Mouse (Mus musculus) gastrocnemius, adult 2 months (tissue): ENCODE results near the gene E4f1. TPM values are rescaled to one million over a fixed set of nuclear protein-coding genes. Genes with fewer than 3 reads are reported as not detected.

Experiments used
- DNase-seq: peaks from one replicate; pipeline ENCODE4 v3.0.0; 2022
- H3K27ac ChIP-seq: fragments of 200-600 bp; 2 replicates; pipeline ENCODE4 v1.8.1; 2022; ENCODE audit warnings: mild to moderate bottlenecking
- H3K4me3 ChIP-seq: fragments of 200-600 bp; 2 replicates; pipeline ENCODE4 v1.8.1; 2022; ENCODE audit warnings: mild to moderate bottlenecking, moderate library complexity
- CTCF ChIP-seq: fragments of 200-600 bp; IDR thresholded peaks from 2 replicates; pipeline ENCODE4 v1.8.1; 2022; ENCODE audit warnings: antibody characterized with exemption, mild to moderate bottlenecking, moderate library complexity
- intact Hi-C: fragments of 180-260 bp; cut with DNase I; formaldehyde crosslinking; loops from one replicate; pipeline ENCODE4 v1.15.1; 2025
- long read RNA-seq, 2 experiments: library from polyadenylated mRNA; stranded (forward); transcript quantifications; one replicate each; pipeline ENCODE4 v2.0.0; 2021
- total RNA-seq, 2 experiments: library from RNA; stranded (reverse); gene quantifications; 2 replicates each; pipeline ENCODE4 v1.2.3; 2021

Gene E4f1
- total RNA-seq = 10 to 100 TPM; 11.4 to 16.5 TPM
- long read RNA-seq, experiment 1, partial matches to known transcripts = 1 of 19 reads
- long read RNA-seq, experiment 1, other reads (novel, unspliced or antisense) = 14 of 19 reads
- long read RNA-seq, experiment 2, partial matches to known transcripts = 2 of 26 reads
- long read RNA-seq, experiment 2, other reads (novel, unspliced or antisense) = 21 of 26 reads

DNA sequence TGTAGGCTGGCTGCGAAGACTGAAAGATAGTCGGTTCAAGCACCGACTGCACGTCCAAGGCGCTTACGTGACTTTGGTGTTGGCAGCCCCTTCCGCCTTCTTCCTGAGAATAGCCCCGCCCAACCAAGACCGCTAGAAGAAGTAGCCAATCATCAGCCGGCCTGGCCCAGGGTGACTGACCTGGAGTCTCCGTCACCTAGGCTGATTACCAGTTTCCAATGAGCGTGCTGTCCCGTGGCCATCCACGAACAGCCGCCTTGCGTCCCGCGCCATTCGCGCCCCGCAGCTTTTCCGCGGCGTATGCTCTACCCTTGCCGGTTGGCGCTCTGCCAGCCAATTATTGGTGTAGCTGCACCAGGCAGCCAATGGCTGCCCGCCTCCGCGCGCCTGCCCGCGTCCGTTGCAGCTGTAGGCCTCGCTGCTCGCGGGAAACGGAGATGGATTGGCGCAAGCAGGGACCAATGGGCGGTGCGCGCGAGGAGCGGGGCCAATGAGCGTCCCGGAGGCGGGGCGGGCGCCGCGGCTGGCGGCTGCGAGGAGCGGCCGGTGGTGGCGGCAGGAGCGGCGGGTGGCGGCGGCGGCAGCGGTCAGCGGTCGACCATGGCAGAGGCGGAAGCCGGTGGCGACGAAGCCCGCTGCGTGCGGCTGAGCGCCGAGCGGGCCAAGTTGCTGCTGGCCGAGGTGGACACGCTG is at the start of gene E4f1, which contains the start of gene Pgp:
Gene E4f1 (minus strand): TSS at position 404 of the 693 bp plus-strand sequence.
Gene Pgp (plus strand): TSS at position 483 of the 693 bp plus-strand sequence.
- DNase-seq = peak; percentile 99
- intact Hi-C loops = loop anchor here (2.0 kb wide), 1 partner anchor 15 kb away; no protein-coding TSS in a partner anchor
- TF ChIP-seq CTCF = no peak
- Histone ChIP-seq H3K27ac (peak within 1 kb of the TSS; percentile 95), H3K4me3 (peak within 1 kb of the TSS; percentile 91)

DNA sequence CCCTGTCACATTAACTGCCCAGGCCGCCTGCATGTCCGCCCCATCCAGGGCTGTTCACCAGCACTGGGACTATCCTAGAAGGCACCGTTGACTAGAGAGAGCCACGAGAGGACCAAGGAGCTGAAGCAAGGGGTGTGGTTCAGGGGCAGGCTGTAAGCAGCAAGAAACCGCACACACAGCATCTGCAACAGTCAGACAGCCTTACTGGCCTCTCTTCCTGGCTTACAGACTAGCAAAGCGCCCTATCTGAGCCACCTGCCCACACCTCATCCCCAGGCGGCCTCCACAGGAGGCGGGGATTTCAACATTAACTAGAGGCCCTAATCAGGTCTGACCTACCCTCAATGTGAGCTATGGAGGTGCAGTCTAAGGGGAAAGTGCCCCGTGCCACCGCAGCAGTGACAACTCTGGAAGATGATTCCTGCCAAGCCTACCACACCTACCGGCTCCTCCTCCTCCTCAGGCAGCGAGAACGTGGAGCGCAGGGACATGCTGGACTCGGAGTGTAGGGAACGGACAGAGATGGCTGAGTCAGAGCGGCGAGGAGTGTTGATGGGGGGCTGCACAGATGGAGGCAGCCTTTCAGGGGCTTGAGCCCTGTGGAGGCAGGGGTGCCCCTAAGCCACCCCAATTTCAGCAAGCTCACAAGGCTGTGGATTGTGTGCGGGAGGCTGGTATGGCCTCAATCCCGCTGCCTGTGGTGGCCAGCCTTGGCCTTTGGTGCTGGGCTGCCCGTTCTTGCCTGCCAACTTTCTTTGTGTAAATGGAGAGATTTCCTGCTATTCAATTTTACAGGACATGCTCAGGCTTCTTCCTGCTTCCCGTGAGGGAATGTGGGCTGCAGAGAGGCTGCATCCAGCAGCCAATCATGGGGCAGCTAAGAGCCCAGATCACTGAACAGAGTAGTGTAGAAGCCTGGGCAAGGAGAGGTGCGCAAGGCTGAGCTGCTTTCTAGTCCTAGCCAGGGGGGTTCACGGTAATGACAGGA is 44.5 kb upstream of the E4f1 start:
- no peak for DNase-seq
- H3K4me3 ChIP-seq = peak overlapping the region; percentile 63
- TF ChIP-seq CTCF = no peak
- intact Hi-C loops = no loop called here
- peak overlapping the region; percentile 80 for H3K27ac ChIP-seq

DNA sequence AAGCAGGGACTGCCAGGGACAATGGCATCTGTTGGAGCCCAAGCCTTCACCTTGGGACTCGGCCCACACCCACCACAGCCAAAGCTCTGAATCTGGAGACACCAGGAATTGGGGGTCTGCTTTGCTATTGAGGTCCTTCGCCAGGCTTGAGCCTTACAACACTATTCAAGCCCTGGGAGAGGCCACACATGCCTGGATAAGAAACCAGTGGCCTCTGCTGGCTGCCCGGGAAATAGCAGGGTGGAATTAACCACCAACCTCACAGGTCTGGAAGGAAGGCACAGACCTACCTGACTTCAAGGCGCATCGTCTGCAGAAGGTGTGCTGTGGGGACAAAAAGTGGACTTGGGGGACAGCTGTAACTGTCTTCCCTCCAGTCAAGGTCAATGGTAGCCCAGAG is 43.5 kb upstream of the E4f1 start:
- intact Hi-C loops = loop anchor here (2.0 kb wide), 1 partner anchor 15 kb away; no protein-coding TSS in a partner anchor
- peak overlapping the region; percentile 80 for H3K27ac ChIP-seq
- DNase-seq = peak; percentile 61
- TF ChIP-seq CTCF = peak; percentile 77
- H3K4me3 ChIP-seq = peak overlapping the region; percentile 63

DNA sequence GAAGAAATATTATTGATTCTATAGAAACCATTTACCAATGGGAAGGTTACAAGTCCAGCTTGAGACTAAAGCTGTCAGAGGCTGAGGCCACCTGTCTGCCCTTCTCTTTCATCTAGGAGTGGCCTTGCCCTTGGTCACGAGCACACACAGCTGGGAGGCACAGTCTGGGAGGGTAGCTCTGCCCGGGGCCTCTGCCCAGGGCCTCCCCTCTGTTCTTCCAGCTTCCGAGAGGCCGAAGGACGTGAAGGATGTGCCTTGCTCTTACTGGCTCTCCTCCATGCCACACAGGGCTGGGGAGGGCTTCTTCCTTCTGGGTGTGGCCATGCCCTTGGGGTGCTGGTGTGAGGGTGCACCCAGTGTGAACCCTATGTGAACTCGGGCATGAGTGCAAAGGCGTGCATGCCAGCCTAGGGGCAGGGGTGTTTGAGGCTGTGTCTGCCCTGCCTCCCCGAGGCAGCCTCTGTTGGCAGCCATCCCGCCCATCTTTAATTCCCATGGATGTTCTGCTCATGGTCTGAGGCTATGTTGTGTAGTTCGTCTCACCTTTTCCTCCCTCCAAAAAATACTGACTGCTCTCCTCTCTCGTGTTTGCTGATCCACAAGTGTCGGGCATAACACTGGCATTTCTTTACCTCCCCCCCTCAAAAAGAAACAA is 37.8 kb upstream of the E4f1 start:
- no peak overlapping the region for H3K4me3 ChIP-seq
- H3K27ac ChIP-seq = no peak overlapping the region
- intact Hi-C loops = no loop called here
- TF ChIP-seq CTCF = no peak
- no peak for DNase-seq

DNA sequence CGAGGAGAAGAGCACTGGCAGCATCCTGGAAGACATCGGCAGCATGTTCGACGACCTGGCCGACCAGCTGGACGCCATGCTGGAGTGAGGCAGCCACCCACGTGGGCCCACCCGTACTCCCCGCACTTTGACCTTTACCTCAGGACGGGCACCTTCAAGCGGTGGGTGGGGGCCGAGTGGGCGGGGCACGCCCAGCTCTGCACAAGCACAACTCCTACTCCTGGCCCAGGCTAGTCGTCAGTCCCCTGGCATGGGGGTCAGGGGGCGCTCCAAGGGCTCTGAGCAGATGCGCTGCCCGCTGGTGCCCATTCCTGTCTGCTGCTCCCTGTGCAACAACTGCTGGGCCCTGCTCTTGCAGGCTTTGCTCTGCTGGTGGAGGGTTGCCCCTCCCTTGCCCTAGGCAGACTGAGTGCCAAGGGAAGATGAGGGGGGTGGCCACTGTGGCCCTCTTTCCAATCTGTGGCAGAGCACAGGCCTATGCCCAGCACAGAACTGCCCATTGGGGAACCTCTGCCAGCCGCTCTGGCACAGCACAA is 37.1 kb upstream of the E4f1 start:
- intact Hi-C loops = no loop called here
- no peak for TF ChIP-seq CTCF
- Histone ChIP-seq H3K27ac (no peak overlapping the region), H3K4me3 (peak overlapping the region; percentile 64)
- DNase-seq = no peak

DNA sequence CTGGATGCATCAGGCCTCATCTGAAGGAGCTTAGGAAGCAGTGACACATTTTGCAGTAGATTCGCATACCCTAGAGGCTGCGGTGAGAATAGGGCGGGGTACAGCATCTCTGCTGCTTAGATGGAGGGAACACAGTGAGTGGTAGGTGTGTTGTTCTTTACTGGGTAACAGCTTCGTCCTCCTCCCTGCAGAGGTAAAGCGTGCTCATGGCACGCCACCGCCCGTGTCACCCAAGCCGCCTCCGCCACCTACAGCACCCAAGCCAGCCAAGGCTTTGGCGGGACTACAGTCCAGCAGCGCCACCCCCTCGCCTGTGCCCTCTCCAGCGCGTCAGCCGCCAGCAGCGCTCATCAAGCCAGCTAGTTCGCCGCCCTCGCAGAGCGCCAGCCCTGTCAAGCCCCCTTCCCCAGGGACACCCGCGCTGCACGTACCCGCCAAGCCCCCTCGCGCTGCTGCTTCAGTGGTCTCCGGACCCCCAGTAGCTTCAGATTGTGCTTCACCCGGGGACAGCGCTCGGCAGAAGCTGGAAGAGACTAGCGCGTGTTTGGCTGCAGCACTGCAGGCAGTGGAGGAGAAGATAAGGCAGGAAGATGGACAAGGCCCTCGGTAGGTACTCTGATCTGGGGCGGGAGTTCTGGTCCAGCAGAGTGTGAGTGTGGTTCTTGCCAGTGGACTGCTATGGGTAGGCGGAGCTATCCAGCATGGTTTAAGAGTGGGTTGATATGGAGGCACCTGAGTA is 36.4 kb upstream of the E4f1 start:
- intact Hi-C loops = no loop called here
- Histone ChIP-seq H3K27ac (peak overlapping the region; percentile 57; the same call in 1 of the 2 replicates), H3K4me3 (peak overlapping the region; percentile 64)
- peak; percentile 84 for DNase-seq
- TF ChIP-seq CTCF = peak; percentile 19; the same call in 1 of the 2 replicates

DNA sequence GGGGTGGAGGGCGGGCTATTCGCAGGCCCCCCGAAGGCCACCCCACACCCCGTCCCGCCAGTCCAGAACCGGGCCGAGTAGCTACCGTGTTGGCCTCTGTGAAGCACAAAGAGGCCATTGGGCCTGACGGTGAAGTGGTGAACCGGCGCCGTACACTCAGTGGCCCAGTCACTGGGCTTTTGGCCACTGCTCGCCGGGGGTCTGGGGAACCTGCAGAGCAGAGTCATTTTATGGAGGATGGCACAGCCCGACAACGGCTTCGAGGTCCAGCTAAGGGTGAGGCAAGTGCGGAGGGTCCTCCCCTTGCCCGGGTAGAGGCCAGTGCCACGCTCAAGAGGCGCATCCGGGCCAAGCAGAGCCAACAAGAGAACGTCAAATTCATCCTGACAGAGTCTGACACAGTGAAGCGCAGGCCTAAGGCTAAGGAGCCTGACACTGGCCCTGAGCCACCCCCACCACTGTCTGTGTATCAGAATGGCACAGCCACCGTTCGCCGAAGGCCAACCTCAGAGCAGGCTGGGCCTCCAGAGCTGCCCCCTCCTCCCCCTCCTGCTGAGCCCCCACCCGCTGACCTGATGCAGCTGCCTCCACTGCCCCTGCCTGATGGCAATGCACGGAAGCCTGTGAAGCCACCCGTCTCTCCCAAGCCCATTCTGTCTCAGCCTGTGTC is 35.3 kb upstream of the E4f1 start:
- intact Hi-C loops = no loop called here
- DNase-seq = no peak
- Histone ChIP-seq H3K27ac (no peak overlapping the region), H3K4me3 (no peak overlapping the region)
- TF ChIP-seq CTCF = no peak

DNA sequence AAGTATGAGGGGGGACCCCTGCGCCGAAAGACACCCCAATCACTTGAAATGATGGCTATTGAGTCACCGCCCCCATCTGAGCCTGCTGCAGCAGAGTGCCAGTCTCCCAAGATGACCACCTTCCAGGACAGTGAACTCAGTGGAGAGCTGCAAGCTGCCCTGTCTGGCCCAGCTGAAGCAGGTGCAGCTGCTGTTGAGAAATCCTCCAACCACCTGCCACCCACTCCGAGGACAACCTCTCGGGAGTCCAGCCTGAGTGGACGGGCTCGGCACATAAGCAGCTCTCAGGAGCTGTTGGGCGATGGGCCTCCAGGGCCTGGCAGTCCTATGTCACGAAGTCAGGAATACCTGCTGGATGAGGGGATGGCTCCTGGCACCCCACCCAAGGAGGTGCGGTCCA is 34.0 kb upstream of the E4f1 start:
- intact Hi-C loops = no loop called here
- no peak overlapping the region for H3K27ac ChIP-seq
- no peak for DNase-seq
- H3K4me3 ChIP-seq = no peak overlapping the region
- no peak for TF ChIP-seq CTCF

DNA sequence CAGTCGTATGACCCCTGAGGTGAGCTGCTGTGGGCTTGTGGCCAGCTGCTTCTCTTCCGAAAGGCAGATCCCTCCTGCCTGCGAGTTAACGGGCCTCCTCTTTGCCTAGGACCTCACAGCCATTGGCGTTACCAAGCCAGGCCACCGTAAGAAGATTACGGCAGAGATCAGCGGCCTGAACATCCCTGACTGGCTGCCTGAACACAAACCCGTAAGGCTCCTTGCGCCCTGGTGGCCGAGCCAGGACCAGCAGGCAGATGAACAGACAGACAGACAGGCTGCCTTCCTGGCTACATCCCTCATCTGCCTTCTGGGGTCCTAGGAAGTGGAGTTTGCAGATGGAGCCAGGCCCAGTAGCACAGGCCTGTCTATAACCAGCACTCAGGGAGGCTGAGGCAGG is 32.1 kb upstream of the E4f1 start:
- no peak for DNase-seq
- intact Hi-C loops = no loop called here
- Histone ChIP-seq H3K27ac (no peak overlapping the region), H3K4me3 (no peak overlapping the region)
- TF ChIP-seq CTCF = no peak; the same call in 1 of the 2 replicates

DNA sequence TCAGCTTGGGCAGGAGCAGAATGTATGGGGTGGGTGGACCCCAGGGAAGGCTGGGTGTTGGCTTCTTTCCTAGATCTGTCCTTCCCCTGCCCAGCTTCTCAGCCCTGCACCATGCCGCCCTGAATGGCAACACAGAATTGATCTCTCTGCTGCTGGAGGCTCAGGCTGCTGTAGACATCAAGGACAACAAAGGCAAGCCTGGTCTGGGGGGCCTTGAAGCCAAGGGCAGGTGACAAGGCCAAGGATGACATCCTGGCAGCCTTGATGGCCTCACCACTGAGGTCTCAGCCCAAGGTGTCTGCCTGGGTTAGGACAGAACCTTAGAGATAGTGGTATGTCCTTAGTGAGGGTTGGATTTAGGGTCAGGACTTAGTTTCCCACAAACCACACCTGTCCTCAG is 25.9 kb upstream of the E4f1 start:
- Histone ChIP-seq H3K27ac (no peak overlapping the region), H3K4me3 (no peak overlapping the region)
- intact Hi-C loops = no loop called here
- DNase-seq = no peak
- TF ChIP-seq CTCF = no peak

DNA sequence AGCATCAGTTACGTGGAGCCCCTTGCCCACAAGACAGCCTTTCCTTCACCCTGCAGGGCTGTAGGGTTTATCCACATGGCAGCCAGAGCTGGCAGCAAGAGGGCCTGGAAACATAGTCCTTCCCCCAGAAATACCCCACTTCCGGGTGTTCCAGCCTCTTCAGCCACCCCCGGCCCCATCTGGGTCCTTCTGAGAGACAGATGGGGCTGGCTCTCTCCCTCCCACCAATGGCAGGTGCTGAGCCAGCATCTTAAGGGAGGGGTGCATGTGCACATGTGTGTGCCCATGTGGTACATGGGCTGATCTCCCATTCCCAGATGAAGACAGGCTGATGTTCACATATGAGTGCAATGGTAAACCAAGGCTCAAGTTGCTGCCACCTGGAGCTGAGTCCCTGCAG is 25.3 kb upstream of the E4f1 start:
- H3K27ac ChIP-seq = no peak overlapping the region
- DNase-seq = no peak
- TF ChIP-seq CTCF = no peak
- intact Hi-C loops = loop anchor here (2.0 kb wide), 1 partner anchor 39 kb away; the partner anchor contains the start of gene Rab26
- no peak overlapping the region for H3K4me3 ChIP-seq
